Mouse (Mus musculus): ENCODE measurements around the gene Fcgrt.
"Not testable (repeated sequence)": the region's sequence is repeated elsewhere in the genome, so short reads cannot be mapped to it uniquely, and the experiment has no call there.

DNA sequence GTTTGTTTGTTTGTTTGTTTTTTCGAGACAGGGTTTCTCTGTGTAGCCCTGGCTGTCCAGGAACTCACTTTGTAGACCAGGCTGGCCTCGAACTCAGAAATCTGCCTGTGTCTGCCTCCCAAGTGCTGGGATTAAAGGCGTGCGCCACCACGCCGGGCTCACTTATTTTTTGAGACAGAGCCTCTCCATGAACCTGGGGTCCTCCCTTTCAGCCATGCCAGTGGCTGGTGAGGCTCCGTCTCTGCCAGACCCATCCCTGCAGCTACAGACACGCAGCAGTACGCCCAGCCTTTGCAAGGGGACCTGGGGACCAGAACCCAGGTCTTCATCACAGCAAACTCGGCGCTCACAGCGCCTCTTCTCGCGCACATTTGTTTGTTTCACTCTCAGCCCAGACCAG is 7.7 kb downstream of the Fcgrt start:
- not testable (repeated sequence) for TF ChIP-seq CTCF (conservative IDR thresholded peaks at IDR 0.05; ENCODE audit: insufficient read depth, insufficient read length, low read depth, low read length); POLR2A (IDR thresholded peaks at IDR 0.05; ENCODE audit: low read depth, low read length)

Data from kidney, adult 2 months (tissue).